Mouse (Mus musculus) neural tube, embryonic 11.5 days (tissue): Measurements from ENCODE around the gene Brinp2. TPM values are rescaled to one million over a fixed set of nuclear protein-coding genes. Genes with fewer than 3 reads are reported as not detected.

ENCODE experiments used
- ATAC-seq: fragments of 200-750 bp; cut with Nextera tagmentation; 2 replicates; pipeline ENCODE4 v1.8.0; 2017; ENCODE audit warnings: moderate number of reproducible peaks, mild to moderate bottlenecking, moderate TSS enrichment, moderate library complexity; ENCODE audit not compliant: insufficient read depth, low FRiP score, low TSS enrichment
- DNase-seq: peaks from one replicate; pipeline ENCODE4 v3.0.0-alpha.2; 2015; ENCODE audit warnings: low spot score
- H3K27ac ChIP-seq: fragments of 300-500 bp; sonication (generic); 2 replicates; pipeline ENCODE4 v1.5.1; 2014; ENCODE audit warnings: low read depth, mild to moderate bottlenecking, low read length
- H3K27me3 ChIP-seq: fragments of 300-500 bp; sonication (generic); 2 replicates; pipeline ENCODE4 v1.6.1; 2014; ENCODE audit warnings: mild to moderate bottlenecking, low read length, mixed read lengths; ENCODE audit not compliant: control insufficient read depth, insufficient read depth
- H3K36me3 ChIP-seq: fragments of 300-500 bp; sonication (generic); 2 replicates; pipeline ENCODE4 v1.6.1; 2014; ENCODE audit warnings: mild to moderate bottlenecking, low read length, moderate library complexity, mixed read lengths; ENCODE audit not compliant: control insufficient read depth, insufficient read depth
- H3K4me1 ChIP-seq: fragments of 300-500 bp; sonication (generic); 2 replicates; pipeline ENCODE4 v1.6.1; 2014; ENCODE audit warnings: low read length, mixed read lengths; ENCODE audit not compliant: control insufficient read depth, insufficient read depth
- H3K4me2 ChIP-seq: fragments of 300-500 bp; sonication (generic); 2 replicates; pipeline ENCODE4 v1.6.1; 2014; ENCODE audit warnings: low read depth, mild to moderate bottlenecking, moderate library complexity
- H3K4me3 ChIP-seq: fragments of 300-500 bp; sonication (generic); 2 replicates; pipeline ENCODE4 v1.5.1; 2014; ENCODE audit warnings: low read depth, low read length
- H3K9ac ChIP-seq: fragments of 300-500 bp; sonication (generic); 2 replicates; pipeline ENCODE4 v1.6.1; 2014; ENCODE audit warnings: mild to moderate bottlenecking, low read length
- H3K9me3 ChIP-seq: fragments of 300-500 bp; sonication (generic); 2 replicates; pipeline ENCODE4 v1.6.1; 2016; ENCODE audit warnings: low read length; ENCODE audit not compliant: control insufficient read depth
- WGBS: fragments of 180-500 bp; shearing (Covaris S2); extraction: QIAGEN DNeasy Blood & Tissue Kit; methylation state at CpG from one replicate; pipeline ENCODE4 v1.1.7; 2014; 5-methylcytosine and 5-hydroxymethylcytosine counted together
- polyA plus RNA-seq: library from polyadenylated mRNA; unstranded; fragments of >200 nt; fragmentation: Nextera tagmentation; extraction: Ambion mirVana; gene quantifications from 2 replicates; pipeline ENCODE4 v1.2.1, GENCODE M21; 2014

Brinp2 gene
- polyA plus RNA-seq, 1 experiment from 2014 or later = 3.9 TPM

DNA sequence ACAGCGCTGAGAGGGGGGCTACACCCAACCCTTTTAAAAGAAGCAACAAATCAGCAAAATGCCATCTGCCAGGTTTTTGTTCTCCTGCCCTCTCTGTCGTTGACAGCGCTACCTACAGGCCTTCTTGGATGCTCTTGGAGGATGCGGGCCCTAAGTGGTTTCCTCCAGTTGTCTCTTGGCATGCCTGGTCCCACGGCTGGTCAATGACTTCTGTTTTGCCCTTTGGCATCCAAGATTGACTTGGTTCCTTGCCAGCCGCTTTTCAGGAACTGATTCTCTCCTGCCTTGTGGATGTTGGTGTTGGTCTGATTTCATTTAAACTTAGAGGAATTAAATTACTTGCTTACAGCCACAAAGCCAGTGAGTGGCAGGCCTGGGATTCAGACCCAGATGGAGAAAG is 32.8 kb downstream of the Brinp2 start:
- Histone ChIP-seq H3K27ac (no peak overlapping the region), H3K36me3 (no peaks in the 10 kb centered on the region), H3K9me3 (no peaks in the 10 kb centered on the region), H3K4me3 (no peak overlapping the region), H3K9ac (no peak overlapping the region), H3K4me2 (no peak overlapping the region), H3K4me1 (no peaks in the 10 kb centered on the region), H3K27me3 (no peaks in the 10 kb centered on the region)
- DNase-seq (no peak), ATAC-seq (no peak)
- 86% methylated on average over 6 of the region's 6 CpGs for WGBS

DNA sequence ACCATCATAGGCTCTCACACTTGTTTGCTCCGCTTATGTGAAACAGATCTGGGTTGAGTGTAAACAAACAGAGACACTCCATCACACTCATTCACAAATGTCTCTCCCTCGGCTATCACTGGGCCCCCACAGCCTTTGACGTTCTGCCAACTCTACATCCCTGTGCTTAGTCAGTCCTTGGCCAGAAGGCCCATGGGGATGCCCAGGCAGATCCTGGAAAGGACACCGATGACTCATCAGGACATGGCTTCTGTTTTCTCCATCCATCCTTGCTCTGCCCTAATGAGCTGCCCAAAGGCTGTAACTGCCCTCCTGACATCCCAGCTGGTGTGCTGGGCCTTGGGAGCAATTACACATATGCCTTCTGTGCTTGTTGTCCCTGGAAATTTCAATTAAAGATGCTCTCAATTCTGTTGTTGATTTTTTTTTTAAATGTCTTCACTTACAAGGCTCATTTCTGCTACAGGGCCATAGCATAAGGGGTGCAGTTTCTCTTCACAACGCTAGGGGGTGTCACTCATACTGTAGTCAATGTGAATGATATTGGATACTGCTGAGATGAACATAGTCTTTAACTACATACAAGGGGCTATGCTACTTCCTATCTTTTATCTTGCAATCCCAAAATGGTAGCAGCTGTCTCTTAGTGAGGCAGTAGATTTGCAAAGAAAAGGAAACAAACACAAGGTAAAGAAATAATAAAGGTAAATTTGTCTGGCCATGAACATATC is 45.5 kb downstream of the Brinp2 start:
- no peaks in the 10 kb centered on the region for H3K36me3 ChIP-seq
- H3K4me1 ChIP-seq = no peaks in the 10 kb centered on the region
- H3K27me3 ChIP-seq = no peaks in the 10 kb centered on the region
- no peak overlapping the region for H3K4me2 ChIP-seq
- ATAC-seq = no peak
- H3K9me3 ChIP-seq = no peaks in the 10 kb centered on the region
- 71% methylated on average over 5 of the region's 5 CpGs for WGBS
- DNase-seq = no peak
- no peak overlapping the region for H3K9ac ChIP-seq
- no peak overlapping the region for H3K27ac ChIP-seq
- no peak overlapping the region for H3K4me3 ChIP-seq

DNA sequence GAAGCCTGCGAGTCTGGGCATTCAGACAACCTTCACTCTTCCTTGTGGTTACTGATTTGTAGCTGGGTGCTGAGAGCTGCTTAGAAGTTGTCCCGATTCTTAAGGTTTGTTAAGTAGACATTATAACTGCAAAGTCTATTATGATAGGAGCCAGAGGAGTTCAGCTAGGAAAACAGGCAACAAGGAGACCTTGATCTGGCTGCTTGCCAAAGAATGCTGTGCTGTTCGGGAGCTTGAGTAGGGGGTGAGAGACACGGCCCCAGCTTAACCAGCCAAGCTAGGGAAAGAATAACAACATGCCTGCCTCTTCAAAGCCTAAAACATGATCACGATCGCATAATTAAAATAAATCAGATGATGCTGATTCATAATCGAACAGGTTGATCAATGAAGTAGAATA is 59.1 kb downstream of the Brinp2 start:
- Histone ChIP-seq H3K4me2 (no peak overlapping the region), H3K4me1 (peaks cover 4% of the 10 kb centered on the region; the same call in 1 of the 2 replicates), H3K36me3 (no peaks in the 10 kb centered on the region), H3K4me3 (no peak overlapping the region), H3K27me3 (no peaks in the 10 kb centered on the region), H3K9me3 (no peaks in the 10 kb centered on the region), H3K9ac (no peak overlapping the region), H3K27ac (no peak overlapping the region)
- DNase-seq = peak; percentile 13
- no peak for ATAC-seq
- WGBS = 71% methylated on average over 7 of the region's 7 CpGs

DNA sequence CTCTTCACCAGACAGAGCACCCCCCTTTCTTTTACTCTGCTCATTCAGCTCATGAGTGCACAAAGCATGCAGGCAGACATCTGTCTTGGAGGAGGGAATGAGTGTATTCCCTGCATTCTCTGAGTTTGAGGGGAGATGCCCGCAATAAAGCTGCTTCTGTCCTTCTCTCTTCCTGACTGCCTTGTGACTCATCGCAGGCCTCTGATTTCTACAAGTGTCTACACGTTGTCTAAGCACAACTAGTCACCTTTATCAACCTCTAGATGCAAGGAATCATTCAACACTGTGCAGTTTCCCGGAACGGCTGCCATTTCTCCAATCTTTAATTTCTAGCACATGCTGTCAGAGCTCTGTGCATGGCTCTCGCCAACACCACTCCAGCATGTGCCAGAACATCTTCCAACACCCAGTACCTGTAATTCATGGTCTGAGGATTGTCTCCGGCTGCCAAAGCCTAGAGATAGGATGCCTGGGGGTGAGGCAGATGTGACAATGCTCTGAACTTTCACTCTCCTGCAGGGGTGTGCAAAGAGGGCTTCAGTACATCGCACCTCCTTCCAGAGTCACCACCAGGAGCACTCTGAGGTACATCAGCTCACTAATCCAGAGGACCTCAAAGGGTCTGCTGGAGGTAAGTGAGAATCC is 59.7 kb downstream of the Brinp2 start:
- no peak for DNase-seq
- ATAC-seq = no peak
- H3K27ac ChIP-seq = no peak overlapping the region
- H3K4me1 ChIP-seq = peaks cover 4% of the 10 kb centered on the region; the same call in 1 of the 2 replicates
- H3K36me3 ChIP-seq = no peaks in the 10 kb centered on the region
- H3K4me3 ChIP-seq = no peak overlapping the region
- H3K27me3 ChIP-seq = no peaks in the 10 kb centered on the region
- no peak overlapping the region for H3K9ac ChIP-seq
- no peak overlapping the region for H3K4me2 ChIP-seq
- H3K9me3 ChIP-seq = no peaks in the 10 kb centered on the region
- 82% methylated on average over 8 of the region's 8 CpGs for WGBS

DNA sequence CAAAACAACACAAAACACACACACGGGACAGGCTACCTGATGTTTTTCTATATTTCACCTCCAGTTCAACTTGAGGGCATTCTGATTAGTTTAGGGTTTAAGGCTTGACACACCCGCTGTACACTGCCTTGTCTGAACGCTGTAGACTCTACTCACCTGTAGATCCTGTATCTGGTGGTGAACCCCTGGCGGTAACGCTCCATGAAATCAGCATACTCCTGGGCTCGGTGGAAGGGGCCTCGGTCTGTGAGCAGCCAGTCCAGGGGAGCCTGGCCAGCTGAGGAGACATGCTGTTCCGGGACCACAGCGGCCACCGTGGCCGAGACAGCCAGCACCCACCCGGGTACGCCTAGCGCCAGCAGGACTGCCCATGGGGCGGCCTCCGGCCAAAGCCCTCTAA is 60.9 kb downstream of the Brinp2 start:
- Histone ChIP-seq H3K9me3 (no peaks in the 10 kb centered on the region), H3K27me3 (no peaks in the 10 kb centered on the region), H3K4me1 (peaks cover 4% of the 10 kb centered on the region; the same call in 1 of the 2 replicates), H3K27ac (no peak overlapping the region), H3K4me2 (no peak overlapping the region), H3K36me3 (no peaks in the 10 kb centered on the region), H3K9ac (no peak overlapping the region), H3K4me3 (no peak overlapping the region)
- ATAC-seq (no peak), DNase-seq (no peak)
- 47% methylated on average over 16 of the region's 16 CpGs for WGBS

DNA sequence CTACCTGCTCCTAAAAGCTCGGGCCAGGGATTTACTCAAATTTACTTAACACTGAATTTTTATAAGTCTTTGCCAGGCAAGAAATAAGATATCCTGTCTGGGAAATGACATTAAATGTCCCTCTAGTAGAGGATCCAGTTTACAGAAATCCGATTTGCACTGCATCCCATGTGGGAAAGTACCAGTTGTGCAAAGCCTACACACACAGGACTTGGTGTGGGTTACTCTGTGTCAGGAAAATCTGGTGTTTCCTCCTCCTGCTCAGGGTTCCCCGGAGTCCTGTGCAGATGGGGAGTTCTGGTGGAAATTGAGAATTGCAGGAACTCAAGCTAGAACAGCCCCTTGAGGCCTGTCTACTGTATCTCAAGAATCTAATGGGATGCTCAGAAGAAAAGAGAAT is 70.9 kb downstream of the Brinp2 start:
- Histone ChIP-seq H3K27me3 (no peaks in the 10 kb centered on the region), H3K4me2 (no peak overlapping the region), H3K4me3 (no peak overlapping the region), H3K4me1 (no peaks in the 10 kb centered on the region), H3K36me3 (no peaks in the 10 kb centered on the region), H3K9ac (no peak overlapping the region), H3K9me3 (no peaks in the 10 kb centered on the region), H3K27ac (no peak overlapping the region)
- 81% methylated on average over 3 of the region's 3 CpGs for WGBS
- no peak for DNase-seq
- no peak for ATAC-seq

DNA sequence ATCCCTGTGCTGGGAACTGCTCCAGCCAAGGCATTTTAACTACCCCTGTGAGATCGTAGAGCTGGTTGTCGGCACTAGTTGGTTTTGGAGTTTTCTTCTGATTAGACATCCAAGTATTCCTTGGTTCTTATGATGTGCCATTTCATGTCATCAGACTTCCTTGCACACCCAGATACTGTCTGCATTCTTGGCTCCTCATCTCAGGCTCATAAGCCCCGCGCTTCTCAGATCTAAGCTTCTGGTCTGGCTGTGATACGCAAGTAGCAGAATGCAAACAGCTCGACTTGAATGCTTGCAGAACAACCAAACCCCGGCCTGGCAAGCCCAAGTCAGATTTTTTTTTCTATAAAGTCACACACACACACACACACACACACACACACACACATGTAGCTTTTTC is 72.3 kb downstream of the Brinp2 start:
- no peak for DNase-seq
- Histone ChIP-seq H3K4me3 (no peak overlapping the region), H3K9me3 (no peaks in the 10 kb centered on the region), H3K4me1 (no peaks in the 10 kb centered on the region), H3K9ac (no peak overlapping the region), H3K4me2 (no peak overlapping the region), H3K27ac (no peak overlapping the region), H3K36me3 (no peaks in the 10 kb centered on the region), H3K27me3 (no peaks in the 10 kb centered on the region)
- no peak for ATAC-seq
- 90% methylated on average over 7 of the region's 7 CpGs for WGBS

DNA sequence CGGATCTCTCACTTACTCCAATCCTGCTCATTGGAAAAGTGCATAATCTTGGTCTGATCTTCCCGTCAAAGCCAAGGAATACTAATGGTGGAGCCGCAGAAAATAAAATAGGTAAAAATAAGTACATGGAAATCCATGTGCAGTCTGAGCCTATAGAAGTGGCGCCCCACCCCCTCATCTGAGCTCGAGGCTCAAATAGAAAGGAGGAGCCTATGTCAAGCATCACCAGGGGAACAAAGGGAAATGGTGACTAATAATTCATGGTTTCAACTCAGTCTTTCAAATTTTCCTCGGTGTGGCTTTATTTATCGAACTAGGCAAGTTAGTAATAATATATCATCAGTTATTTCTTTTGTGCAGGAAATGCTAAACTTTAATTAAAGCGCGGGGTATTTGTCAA is 84.1 kb downstream of the Brinp2 start:
- ATAC-seq (no peak), DNase-seq (no peak)
- Histone ChIP-seq H3K9me3 (no peaks in the 10 kb centered on the region), H3K36me3 (no peaks in the 10 kb centered on the region), H3K27ac (no peak overlapping the region), H3K27me3 (no peaks in the 10 kb centered on the region), H3K9ac (no peak overlapping the region), H3K4me3 (no peak overlapping the region), H3K4me2 (no peak overlapping the region), H3K4me1 (no peaks in the 10 kb centered on the region)
- 82% methylated on average over 9 of the region's 9 CpGs for WGBS

DNA sequence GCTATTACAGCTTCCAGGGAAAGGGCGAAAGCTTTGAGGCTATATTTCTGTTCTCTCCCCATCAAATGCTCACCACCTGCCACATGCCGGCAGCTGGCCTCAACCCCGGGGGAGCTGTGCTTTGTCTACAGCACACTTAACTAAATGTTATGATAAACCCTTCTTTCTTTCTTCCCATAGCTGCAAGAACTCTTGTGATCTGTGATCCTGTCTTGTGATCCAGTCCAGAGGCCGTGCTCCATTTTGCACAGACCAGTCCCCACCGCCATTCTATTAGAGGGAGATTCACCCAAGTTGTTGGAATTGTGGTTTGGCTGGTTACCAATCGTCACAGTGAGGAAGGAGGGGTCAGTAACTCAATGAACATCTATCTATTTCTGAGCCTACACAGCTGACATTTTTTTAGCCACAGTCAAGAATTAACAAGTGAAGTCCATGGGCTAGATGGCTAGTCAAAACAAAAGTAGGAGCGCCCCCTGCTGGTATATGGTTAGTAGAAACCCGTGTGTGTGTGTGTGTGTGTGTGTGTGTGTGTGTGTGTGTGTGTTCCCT is 89.0 kb downstream of the Brinp2 start:
- no peak overlapping the region for H3K4me2 ChIP-seq
- H3K27ac ChIP-seq = no peak overlapping the region
- no peak overlapping the region for H3K4me3 ChIP-seq
- no peaks in the 10 kb centered on the region for H3K27me3 ChIP-seq
- H3K36me3 ChIP-seq = no peaks in the 10 kb centered on the region
- no peak overlapping the region for H3K9ac ChIP-seq
- DNase-seq (peak; percentile 70), ATAC-seq (peak; percentile 84)
- 17% methylated on average over 8 of the region's 8 CpGs for WGBS
- 0 out of 2 replicates have a peak, but pooled peaks cover 3% of the 10 kb centered on the region for H3K4me1 ChIP-seq
- H3K9me3 ChIP-seq = no peaks in the 10 kb centered on the region
